Mouse (Mus musculus) monocyte, adult 2 months (primary cell): ENCODE results near the gene Fosl2.

Experiments used
- DNase-seq, 2 experiments: peaks; one replicate each; pipeline ENCODE4 v3.0.0; 2022; ENCODE audit warnings: low spot score in 2 of 2, low read depth in 1 of 2

Fosl2 gene

DNA sequence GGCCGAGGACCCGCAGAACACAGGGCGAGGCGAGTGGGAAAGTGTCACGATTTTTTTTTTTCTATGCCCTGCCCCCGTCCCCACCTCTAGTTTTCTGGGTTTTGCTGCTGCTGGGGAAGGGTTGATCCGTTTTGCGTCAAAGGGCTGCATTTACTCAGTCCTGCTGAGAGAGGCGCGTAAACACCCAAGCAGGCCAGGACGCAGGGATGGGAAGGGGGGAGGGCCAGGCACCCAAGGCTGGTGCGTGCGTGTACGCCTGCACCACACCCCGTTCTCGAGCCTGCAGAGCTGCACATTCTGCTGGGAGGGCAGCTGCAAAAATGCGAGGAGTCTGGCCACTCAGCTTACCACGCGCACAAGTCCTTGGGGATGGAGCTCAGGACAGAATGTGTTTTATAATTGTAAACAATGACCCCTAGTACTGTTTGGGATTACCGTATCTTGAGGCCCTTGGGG lies 2.0 kb upstream of the Fosl2 start:
- DNase-seq, result peak; percentile 48 to 52

DNA sequence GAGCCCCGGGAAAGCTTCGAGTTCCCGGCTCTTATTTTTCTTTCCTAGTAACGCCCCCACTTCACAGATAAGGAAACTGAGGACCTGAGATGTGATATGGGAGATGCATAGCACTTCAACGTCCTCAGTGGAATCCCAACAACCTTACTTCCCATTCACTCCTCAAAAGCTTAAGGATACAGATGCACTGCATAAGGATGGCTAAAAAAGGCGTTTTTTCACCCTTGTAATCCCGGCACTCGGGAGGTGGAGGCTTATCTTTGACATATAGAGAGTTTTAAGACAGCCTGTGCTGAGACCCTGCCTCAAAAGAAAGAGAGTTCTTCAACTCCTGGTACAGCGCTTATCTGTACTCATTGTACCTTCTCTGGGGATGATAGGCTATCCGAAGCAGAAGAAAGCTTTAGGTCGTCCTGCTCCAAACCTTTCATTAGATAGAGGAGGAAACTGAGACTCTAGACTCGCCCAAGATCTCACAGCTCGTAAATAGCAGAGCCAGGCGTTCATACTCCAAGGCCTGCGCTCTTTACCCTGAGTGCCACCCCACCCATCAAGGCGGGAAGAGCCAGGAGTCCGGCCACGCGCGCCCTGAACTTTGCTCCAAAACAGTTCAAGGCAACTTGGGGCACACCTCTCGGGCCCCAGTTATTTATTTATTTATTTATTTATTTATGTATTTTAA lies 1.4 kb upstream of the Fosl2 start:
- DNase-seq, result no peak

DNA sequence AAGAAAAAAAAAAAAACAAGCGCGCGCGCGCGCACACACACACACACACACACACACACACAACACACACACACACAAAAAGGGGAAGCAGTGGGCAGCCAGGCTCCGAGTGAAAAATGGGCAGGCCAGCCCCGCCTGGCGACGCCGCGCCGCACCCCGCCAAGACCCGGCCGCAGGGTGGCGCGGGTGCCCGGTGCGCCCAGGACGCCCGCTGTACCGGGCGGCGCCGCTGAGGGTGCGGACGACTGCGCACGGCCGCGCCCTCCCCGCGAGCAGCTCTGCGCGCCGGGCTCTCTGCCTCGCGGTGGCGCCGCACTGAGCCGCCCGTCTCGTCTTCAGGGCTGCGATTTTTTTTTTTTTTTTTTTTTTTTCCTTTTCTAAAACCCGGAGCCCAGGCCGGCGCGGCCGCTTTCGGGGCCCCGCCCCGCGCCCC lies 682 bp upstream of the Fosl2 start:
- DNase-seq, result peak; percentile 69 to 82

GRCm38 (mm10) chr5:32136301-32136863 lies 781 bp downstream of the Fosl2 start:
- DNase-seq, result peak in 1 of 2 experiments; percentile 60

GRCm38 (mm10) chr5:32137106-32137522 lies 1.5 kb downstream of the Fosl2 start:
- DNase-seq, result no peak

GRCm38 (mm10) chr5:32138446-32139195 lies 3.0 kb downstream of the Fosl2 start:
- DNase-seq, result no peak

GRCm38 (mm10) chr5:32139516-32140037 lies 4.0 kb downstream of the Fosl2 start:
- DNase-seq, result peak in 1 of 2 experiments; percentile 38

- no peak for DNase-seq
These were observed 6.3 kb downstream of the Fosl2 start for GRCm38 (mm10) chr5:32141899-32142298.

DNA sequence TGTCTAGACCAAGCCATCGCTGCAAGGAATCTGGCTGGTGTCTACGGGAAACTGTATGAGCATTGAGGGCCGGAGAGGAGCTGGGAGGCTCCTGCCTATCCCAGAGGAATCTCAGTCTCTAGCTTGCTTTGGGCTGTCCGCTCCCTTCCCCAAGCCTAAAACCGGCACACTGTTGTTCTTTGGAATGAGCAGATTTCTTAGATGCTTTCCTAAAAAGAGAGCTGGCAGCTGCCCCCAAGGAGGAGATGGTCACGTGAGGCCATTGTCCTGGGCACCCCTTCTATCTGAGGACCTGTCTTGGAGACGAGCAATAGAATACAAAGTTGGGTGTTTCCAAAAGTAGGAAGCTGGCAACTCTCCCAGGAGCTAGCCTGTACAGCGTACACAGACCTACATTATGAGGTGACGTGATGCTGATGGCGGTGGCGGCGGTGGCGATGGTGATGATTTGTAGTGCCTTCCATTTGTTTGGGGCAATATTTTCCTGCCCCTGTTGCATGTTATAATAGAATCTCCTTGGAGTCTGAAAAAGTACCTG lies 7.9 kb downstream of the Fosl2 start:
- no peak for DNase-seq

- no peak for DNase-seq
These were observed 10.7 kb downstream of the Fosl2 start for GRCm38 (mm10) chr5:32146281-32146680.

DNA sequence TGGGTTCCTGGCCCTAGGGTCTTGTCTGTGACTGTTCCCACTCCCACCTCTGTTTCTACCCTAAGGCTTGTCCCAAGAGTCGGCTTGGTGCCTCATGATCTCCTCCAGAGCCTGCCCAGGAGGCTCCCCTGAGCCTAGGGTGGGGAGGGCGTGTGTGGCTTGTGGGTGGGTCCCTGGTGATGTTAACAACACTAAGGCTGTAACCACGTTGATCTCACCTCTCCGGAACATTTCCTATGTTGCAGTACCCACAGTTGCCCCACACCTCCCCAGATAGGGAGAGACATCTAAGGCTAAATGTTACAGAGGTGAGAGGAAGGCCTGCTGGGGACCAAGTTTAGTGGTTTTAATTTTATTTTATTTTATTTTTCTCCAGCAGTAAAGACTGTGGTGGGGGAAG lies 13.0 kb downstream of the Fosl2 start:
- no peak for DNase-seq

GRCm38 (mm10) chr5:32151244-32151643 lies 15.6 kb downstream of the Fosl2 start:
- no peak for DNase-seq

- no peak for DNase-seq
These were observed 17.3 kb downstream of the Fosl2 start for GRCm38 (mm10) chr5:32152725-32153417.

- DNase-seq, result no peak
These were observed 17.8 kb downstream of the Fosl2 start for GRCm38 (mm10) chr5:32153418-32153740.

DNA sequence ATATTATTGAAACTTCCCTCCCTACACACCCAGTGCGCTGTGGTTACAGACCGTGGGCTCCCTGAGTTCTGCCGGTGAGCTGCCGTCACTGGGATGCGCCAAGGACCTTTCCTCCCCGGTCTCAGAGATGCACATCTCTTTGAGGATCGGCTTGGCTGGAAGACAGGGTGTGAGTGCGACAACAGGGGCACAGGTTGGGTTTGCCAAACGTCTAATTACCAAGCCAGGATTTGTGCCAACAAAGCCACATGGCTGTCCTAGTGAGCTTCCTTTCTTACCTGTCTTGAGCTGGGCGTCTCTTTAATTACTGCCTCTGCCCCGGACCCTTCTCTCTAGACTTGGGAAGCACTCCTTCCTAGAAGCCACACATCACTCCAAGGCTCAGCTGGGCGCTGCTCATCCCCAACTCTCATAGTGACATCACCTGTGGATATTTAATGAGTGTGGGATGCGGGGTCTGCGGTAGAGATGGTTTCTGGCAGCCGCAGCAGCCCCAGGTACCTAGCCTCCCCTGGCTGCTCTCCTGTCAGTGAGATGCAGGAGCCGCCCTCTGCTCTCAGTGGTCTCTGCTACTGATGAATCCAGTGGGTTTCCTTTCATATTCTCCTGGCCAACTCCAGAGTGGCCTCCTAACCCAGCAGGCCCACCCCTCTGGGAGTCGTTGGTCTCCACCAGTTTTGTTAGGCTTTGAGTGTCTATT lies 18.3 kb downstream of the Fosl2 start:
- DNase-seq, result no peak

- no peak for DNase-seq
These were observed 19.5 kb downstream of the Fosl2 start for GRCm38 (mm10) chr5:32154931-32155688.

DNA sequence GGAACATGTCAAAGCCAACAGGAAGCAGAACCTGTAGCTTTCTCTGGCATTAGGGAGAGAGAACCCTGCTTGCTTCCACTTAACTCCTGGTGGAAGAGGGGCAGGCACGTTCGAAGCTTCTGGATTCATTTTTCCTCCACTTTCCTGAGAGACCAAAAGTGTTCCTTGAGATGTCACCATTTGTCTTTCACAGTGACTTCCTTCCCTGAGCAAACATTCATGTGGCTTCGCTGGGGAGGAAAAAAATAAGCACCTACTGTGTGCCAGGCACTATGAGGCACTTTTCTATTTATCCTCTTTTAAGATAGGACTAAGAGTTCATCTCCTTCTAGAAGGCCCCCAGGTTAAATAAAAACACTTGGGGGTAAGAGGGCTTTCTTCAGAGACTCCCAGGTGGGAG lies 20.3 kb downstream of the Fosl2 start:
- no peak for DNase-seq

DNA sequence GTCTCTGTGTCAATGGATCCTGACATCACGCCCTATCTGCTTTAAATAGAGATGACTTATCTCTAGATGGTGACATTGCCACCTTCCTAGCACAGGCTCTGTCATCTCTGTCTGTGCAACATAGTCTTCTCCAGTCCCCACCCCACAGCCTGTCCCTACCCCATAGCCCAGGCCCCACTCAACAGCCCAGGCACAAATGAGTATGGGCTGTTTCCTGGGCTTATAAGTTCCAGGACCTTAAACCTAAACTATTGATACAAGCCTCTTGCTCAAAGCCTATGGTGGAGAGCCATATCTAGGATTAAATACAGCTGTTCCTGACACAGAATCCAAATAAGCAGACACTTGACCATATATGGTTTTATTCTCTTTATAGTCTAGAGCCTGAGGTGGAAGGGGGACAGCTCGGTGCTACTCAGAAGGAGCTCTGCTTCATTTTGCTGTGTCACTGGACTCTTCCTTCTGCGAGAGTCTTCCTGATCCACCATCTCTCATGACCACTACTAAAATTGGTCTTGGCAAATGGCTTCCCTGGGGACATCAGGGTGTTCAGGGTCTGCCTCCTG lies 28.0 kb downstream of the Fosl2 start:
- no peak for DNase-seq

GRCm38 (mm10) chr5:32172188-32172587 lies 36.6 kb downstream of the Fosl2 start:
- no peak for DNase-seq

GRCm38 (mm10) chr5:32176800-32177199 lies 41.2 kb downstream of the Fosl2 start:
- no peak for DNase-seq
